Mouse (Mus musculus): ENCODE data around the gene Akt3. TPM values are rescaled to one million over a fixed set of nuclear protein-coding genes. Genes with fewer than 3 reads are reported as not detected.

The Akt3 gene
- total RNA-seq, 1 experiment from 2014 or later = 76.6 TPM

DNA sequence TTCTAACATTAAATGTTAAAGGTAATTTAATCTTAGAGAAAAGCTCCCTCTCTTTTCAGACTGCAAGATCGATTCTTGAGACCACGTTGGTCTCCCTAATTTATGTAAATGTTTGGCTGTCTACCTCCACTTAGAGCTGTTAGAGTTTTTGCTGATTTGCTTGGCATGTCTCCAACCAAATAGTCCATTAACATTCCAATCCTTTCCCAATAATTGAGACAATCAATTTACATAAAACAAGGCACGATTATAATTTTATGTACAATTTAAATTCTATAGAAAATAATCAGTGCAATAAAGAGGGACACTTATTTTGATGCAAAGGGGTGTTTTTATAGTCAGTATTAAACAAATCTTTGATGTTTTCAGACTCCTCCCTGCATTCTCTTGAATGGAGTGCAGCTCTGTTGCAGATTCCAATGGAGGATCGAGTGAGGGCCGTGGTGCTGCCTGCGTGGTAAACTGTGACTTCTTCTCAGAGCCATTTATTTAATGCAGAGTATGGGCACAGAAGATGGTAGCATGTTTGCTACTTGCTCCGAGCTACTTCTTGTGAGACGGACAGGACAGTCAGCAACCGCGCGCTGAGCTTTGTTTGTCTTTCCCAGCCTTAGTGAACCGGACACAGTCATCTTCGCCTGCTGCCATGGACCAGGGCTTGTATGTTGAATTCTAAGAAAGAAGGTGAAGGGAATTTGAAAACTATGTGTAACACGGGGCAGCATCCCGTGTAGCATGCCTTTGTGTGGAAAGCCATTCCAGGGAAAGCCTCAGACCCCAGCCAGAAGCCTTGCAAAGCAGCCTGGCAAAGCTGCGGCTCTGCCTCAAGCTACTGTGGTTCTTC is 287.1 kb downstream of the Akt3 start:
- ATAC-seq (replicated peaks; ENCODE audit: insufficient number of reproducible peaks, low FRiP score, low TSS enrichment, poor library complexity, severe bottlenecking) = no peak

Other genes starting within 250 kb of the Akt3 start
- 21.8 to 50.1 TPM (median 31.3 TPM) in 3 replicates for gene Zbtb18, start 184.1 kb upstream of the Akt3 start, total RNA-seq (2017)

All from monocyte, adult 5-6 weeks (primary cell).